Mouse (Mus musculus): ENCODE measurements at regions not wholly inside any gene's neighbourhood (a gene's known extent, or its start where the extent isn't known, plus 50 kb on each side); places are given as distances from the start of the nearest gene placed in this dataset.
A peak's percentile ranks its signal among the peaks of the same experiment; 100 is the strongest.

DNA sequence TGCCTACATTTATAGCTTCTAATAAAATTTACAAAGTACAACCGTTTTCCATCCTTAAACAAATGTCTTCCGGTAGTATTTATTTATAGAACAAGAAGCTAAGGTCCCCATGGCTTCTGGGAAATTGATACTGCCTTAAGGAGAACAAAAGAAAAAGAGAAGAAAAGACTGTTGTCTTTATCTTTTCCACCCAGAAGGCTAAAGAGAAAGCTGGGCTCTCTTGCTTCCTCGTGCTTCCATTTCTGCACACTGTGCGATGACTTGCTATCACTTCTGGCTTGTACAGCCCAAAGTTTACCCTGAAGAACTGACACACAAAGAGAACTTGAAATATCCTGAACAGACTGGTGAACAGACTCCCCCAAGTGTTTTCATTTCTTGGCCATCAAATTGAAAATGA is 157.2 kb downstream of the P2ry1 start:
- no peak overlapping the region for H3K4me2 ChIP-seq (replicated peaks)
- no peaks in the 10 kb centered on the region for H3K9me3 ChIP-seq
- no peak overlapping the region for H3K9ac ChIP-seq (replicated peaks)
- ATAC-seq = no peak
- no peak overlapping the region for H3K27ac ChIP-seq
- WGBS = 81% methylated on average over 4 of the region's 4 CpGs
- no peak overlapping the region for H3K4me3 ChIP-seq (replicated peaks)
- no peaks in the 10 kb centered on the region for H3K36me3 ChIP-seq
- H3K4me1 ChIP-seq (replicated peaks) = no peaks in the 10 kb centered on the region
- no peaks in the 10 kb centered on the region for H3K27me3 ChIP-seq

DNA sequence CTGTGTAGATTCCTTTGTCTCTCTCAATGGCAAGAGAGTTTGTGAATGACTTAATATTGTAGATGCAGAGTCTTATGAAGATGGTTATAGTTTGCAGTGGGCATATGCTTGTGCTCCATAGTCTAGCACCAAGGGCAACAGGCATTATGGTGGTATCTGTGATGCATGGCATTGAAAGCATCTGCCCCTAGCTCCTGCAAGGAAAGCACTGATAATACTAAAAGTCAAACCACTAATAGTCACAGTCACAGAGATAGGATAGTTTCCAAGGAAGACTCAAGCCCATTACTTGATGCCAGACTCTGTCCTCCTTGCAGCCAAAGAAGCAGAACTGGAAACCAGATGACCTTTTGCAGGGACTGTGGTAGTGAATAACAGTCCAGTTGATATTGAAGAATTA is 158.8 kb downstream of the P2ry1 start:
- no peaks in the 10 kb centered on the region for H3K9me3 ChIP-seq
- no peak overlapping the region for H3K4me3 ChIP-seq (replicated peaks)
- no peak overlapping the region for H3K4me2 ChIP-seq (replicated peaks)
- H3K4me1 ChIP-seq (replicated peaks) = no peaks in the 10 kb centered on the region
- no peaks in the 10 kb centered on the region for H3K36me3 ChIP-seq
- no peaks in the 10 kb centered on the region for H3K27me3 ChIP-seq
- no peak for ATAC-seq
- no peak overlapping the region for H3K9ac ChIP-seq (replicated peaks)
- no peak overlapping the region for H3K27ac ChIP-seq

DNA sequence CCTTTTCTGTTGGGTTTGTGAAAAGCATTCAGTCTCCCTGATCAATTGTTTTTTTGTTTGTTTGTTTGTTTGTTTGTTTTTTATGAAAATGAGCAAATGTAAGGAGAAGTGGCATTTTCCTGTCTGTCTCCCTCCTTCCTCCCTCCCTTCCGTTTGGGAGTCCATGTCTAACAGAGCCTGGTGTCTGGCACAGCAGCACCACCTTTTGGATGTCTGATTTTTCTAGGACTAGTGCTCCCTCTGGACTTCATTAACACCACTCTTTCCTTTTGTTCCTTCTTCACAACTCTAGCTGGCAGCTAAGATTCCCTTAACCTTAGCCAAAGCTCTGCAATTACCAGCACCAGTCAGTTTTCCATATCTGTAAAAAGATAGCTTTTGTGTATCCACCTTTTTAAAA is 175.6 kb upstream of the Rap2b start:
- Histone ChIP-seq H3K4me2 (replicated peaks) (no peak overlapping the region), H3K9ac (replicated peaks) (no peak overlapping the region), H3K4me3 (replicated peaks) (no peak overlapping the region), H3K27me3 (no peaks in the 10 kb centered on the region), H3K27ac (no peak overlapping the region), H3K36me3 (no peaks in the 10 kb centered on the region), H3K9me3 (no peaks in the 10 kb centered on the region), H3K4me1 (replicated peaks) (no peaks in the 10 kb centered on the region)
- WGBS = 19% methylated on average over 1 of the region's 1 CpGs
- no peak for ATAC-seq

DNA sequence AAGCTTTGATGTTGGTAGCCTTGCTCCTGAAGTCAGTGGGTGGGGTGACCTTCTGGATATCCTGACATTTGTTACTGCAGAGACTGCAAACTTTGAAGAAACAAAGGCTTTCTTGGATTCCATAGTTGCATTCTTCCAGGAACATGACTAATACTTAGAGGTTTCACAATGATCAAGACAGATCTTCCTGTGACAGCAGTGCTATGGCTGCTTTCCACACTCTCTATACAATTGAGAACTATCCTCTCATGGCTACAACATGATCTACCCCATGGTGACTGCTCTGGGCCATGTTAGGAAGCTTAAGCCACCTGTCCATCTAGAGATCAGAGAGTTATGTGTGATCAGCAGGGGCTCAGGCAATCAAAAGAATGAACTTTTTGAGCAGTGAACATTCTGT is 172.8 kb upstream of the Rap2b start:
- H3K4me1 ChIP-seq (replicated peaks) = no peaks in the 10 kb centered on the region
- H3K27me3 ChIP-seq = no peaks in the 10 kb centered on the region
- H3K4me2 ChIP-seq (replicated peaks) = no peak overlapping the region
- H3K27ac ChIP-seq = no peak overlapping the region
- no peaks in the 10 kb centered on the region for H3K36me3 ChIP-seq
- H3K9me3 ChIP-seq = no peaks in the 10 kb centered on the region
- no peak for ATAC-seq
- H3K9ac ChIP-seq (replicated peaks) = no peak overlapping the region
- no peak overlapping the region for H3K4me3 ChIP-seq (replicated peaks)

DNA sequence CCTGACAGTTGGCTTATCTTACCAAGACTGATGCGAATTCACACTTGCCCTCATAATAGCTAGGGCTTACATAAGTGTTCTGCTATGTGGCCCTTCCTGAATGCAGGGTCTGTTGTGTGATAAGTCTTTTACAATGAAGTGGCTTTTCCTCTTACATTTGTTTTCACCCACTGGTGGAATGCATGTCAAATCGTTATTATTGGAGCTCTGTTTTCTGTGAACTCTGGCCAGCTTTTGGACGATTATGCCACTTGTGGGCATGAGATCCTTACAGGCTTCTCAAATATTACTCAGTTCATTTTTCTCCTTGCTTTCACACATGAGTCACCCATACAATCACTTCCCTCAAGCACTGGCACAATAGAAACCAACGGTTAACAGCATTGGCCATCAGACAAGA is 144.9 kb upstream of the Rap2b start:
- no peak overlapping the region for H3K4me2 ChIP-seq (replicated peaks)
- ATAC-seq = no peak
- H3K27me3 ChIP-seq = no peaks in the 10 kb centered on the region
- no peak overlapping the region for H3K9ac ChIP-seq (replicated peaks)
- no peak overlapping the region for H3K27ac ChIP-seq
- H3K4me3 ChIP-seq (replicated peaks) = no peak overlapping the region
- H3K4me1 ChIP-seq (replicated peaks) = no peaks in the 10 kb centered on the region
- 70% methylated on average over 4 of the region's 4 CpGs for WGBS
- no peaks in the 10 kb centered on the region for H3K9me3 ChIP-seq
- no peaks in the 10 kb centered on the region for H3K36me3 ChIP-seq

DNA sequence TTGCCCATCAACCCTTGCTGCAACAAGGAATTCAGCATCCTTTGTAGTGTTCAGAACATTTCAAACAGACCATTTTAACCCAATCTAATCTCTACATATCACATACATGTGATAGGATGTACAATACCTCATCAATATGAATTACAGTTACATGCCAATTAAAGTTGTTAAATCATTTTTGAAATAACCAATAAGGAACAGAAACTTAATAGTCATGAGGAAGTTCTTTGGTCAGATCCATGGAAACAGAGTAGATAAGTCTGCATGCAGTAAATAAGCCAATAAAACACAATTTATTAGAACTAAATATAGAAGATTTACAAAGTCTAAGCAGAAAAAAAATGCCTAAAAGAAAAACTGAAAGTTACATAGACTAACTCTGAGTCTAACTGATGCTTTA is 136.9 kb upstream of the Rap2b start:
- no peak for ATAC-seq

DNA sequence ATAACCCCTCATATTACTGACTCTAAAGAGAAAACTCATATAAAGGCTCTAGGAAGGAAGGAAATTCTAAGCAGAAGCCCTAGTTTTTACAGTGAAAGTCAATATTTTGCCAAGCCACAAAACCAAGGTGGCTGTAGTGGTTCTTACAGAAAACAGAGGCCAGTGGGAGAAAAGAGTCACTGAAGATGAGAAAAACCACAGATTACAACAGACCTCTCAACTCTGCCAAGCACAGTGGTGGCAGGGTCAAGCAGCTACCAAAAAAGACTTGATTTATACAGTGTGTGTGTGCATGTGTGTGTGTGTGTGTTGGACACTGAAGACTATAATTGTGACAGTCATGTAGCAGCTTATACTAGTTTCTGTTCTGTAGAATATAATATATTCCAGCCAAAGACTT is 136.4 kb upstream of the Rap2b start:
- Histone ChIP-seq H3K27ac (no peak overlapping the region), H3K4me3 (replicated peaks) (no peak overlapping the region), H3K4me1 (replicated peaks) (no peaks in the 10 kb centered on the region), H3K27me3 (no peaks in the 10 kb centered on the region), H3K9ac (replicated peaks) (no peak overlapping the region), H3K9me3 (no peaks in the 10 kb centered on the region), H3K4me2 (replicated peaks) (no peak overlapping the region), H3K36me3 (no peaks in the 10 kb centered on the region)
- no peak for ATAC-seq

More for the DNA sequence above, 136.9 kb upstream of the Rap2b start:
- no peak overlapping the region for H3K4me3 ChIP-seq (replicated peaks)
- no peaks in the 10 kb centered on the region for H3K9me3 ChIP-seq
- no peak overlapping the region for H3K9ac ChIP-seq (replicated peaks)
- no peak overlapping the region for H3K27ac ChIP-seq
- H3K36me3 ChIP-seq = no peaks in the 10 kb centered on the region
- no peak overlapping the region for H3K4me2 ChIP-seq (replicated peaks)
- no peaks in the 10 kb centered on the region for H3K27me3 ChIP-seq
- H3K4me1 ChIP-seq (replicated peaks) = no peaks in the 10 kb centered on the region

DNA sequence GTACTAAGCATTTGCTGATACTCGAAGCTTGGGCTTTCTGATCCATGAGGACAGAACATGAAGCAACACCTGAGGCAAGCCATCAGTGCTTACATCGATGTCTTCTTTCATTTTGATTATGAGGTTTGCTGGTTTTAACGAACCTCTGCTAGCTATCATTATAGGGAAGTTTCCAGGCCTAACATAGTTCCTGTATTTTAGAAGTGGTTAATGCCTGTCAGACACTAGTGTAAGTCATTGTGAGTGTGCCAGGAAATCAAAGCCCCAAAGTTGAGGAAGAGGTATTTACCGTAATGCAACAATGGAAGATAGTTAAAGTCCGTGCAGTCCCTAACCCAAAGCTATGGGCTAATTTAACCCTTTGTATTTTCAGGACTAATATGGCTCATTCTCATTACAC is 120.1 kb upstream of the Rap2b start:
- ATAC-seq = no peak

DNA sequence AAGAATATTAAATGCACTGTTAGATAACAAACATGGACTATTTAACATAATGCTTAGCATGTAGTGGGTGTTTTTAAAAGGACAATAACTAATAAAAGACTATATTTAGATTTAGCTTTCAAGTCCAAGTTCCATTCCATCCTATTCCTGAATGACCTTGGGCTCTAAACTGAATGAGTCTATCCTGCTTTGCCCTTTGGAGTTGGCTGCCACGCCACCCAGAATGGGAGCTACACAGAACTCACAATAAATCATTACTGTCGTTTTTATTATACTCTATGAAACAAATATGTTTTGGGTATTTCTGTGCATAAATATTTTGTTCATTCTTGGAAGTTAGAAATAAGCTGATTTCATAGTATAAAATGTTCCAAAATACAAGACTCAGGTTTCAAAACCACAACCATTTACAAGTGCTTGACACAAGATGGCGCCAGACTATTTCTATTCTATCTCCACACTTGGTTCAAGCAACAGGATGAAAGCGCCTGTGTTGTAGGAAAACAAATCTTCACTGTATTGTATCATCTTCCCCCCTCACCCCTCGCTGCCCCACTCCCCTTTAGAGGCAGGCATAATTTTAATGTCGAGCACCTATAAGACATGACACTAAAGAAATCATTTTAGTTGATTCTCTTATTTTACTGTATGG is 117.4 kb upstream of the Rap2b start:
- no peaks in the 10 kb centered on the region for H3K27me3 ChIP-seq
- no peaks in the 10 kb centered on the region for H3K9me3 ChIP-seq
- WGBS = 24% methylated on average over 6 of the region's 6 CpGs
- no peak overlapping the region for H3K4me2 ChIP-seq (replicated peaks)
- no peak overlapping the region for H3K27ac ChIP-seq
- no peaks in the 10 kb centered on the region for H3K4me1 ChIP-seq (replicated peaks)
- no peak overlapping the region for H3K9ac ChIP-seq (replicated peaks)
- no peaks in the 10 kb centered on the region for H3K36me3 ChIP-seq
- 0 out of 2 replicates have a peak, but pooled peaks have one; percentile 53 for ATAC-seq
- H3K4me3 ChIP-seq (replicated peaks) = no peak overlapping the region

More for the DNA sequence above, 120.1 kb upstream of the Rap2b start:
- Histone ChIP-seq H3K4me2 (replicated peaks) (no peak overlapping the region), H3K4me1 (replicated peaks) (no peaks in the 10 kb centered on the region), H3K36me3 (no peaks in the 10 kb centered on the region), H3K27ac (no peak overlapping the region), H3K27me3 (no peaks in the 10 kb centered on the region), H3K4me3 (replicated peaks) (no peak overlapping the region), H3K9me3 (no peaks in the 10 kb centered on the region), H3K9ac (replicated peaks) (no peak overlapping the region)
- 90% methylated on average over 5 of the region's 5 CpGs for WGBS

DNA sequence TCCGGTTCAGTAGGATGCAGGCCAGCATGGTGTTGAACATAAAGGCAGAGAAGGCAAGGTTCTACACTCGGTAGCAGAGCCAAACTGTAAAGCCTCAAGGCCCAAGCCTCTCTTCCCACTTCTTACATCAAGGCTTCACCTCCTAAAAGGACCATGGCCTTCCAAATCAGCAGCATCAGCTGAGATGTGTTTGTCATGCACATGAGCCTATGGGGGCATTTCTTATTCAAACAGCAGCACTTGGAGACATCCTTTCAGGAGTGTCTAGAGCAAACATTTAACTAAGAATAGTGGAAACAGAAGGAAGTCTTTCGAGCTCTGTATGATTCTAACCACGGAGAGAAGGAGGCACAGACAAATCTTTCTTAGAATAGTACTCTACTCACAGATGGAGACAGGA is 115.0 kb upstream of the Rap2b start:
- ATAC-seq = no peak
- WGBS = 80% methylated on average over 4 of the region's 4 CpGs
- Histone ChIP-seq H3K4me1 (replicated peaks) (no peaks in the 10 kb centered on the region), H3K9ac (replicated peaks) (no peak overlapping the region), H3K27ac (no peak overlapping the region), H3K36me3 (no peaks in the 10 kb centered on the region), H3K4me3 (replicated peaks) (no peak overlapping the region), H3K9me3 (no peaks in the 10 kb centered on the region), H3K4me2 (replicated peaks) (no peak overlapping the region), H3K27me3 (no peaks in the 10 kb centered on the region)

DNA sequence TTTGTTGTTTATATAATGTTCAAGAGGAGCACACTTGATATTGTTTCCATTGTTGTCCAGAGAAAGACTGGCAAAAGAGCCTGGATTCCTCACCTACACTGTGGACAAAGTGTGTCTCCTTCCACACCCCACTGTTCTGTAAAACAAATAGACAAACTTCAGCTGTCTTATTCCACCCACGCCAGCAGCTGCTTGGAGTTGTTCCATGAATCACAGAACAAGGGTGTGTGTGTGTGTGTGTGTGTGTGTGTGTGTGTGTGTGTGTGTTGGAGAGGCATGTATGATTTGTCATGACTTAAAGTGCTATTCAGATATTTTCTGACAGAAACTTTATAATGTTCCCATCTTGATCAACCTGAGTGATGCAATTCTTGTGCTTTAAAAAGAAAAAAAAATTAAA is 114.1 kb upstream of the Rap2b start:
- no peak overlapping the region for H3K27ac ChIP-seq
- no peak for ATAC-seq
- no peaks in the 10 kb centered on the region for H3K27me3 ChIP-seq
- no peaks in the 10 kb centered on the region for H3K4me1 ChIP-seq (replicated peaks)
- no peaks in the 10 kb centered on the region for H3K9me3 ChIP-seq
- no peak overlapping the region for H3K9ac ChIP-seq (replicated peaks)
- 58% methylated on average over 1 of the region's 1 CpGs for WGBS
- H3K36me3 ChIP-seq = no peaks in the 10 kb centered on the region
- H3K4me3 ChIP-seq (replicated peaks) = no peak overlapping the region
- no peak overlapping the region for H3K4me2 ChIP-seq (replicated peaks)

DNA sequence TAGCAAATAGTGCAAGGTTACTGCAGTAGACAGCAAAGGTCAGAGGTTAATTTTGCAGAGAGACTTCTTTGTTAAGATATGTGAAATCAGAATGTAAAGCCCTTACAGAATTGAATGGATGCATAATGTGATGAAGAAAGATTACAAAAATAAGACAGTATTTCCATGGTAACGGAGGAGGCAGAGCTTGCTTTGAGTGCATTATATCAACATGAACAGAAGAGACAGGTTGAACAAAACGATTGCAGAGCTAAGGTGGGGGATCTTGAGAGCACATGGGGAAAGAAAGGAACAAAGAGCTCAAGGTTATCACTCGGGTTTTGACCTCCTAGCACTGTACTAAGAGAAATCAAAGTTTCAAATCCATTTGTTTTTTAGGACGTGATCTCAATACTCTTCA is 106.2 kb upstream of the Rap2b start:
- 52% methylated on average over 4 of the region's 4 CpGs for WGBS

DNA sequence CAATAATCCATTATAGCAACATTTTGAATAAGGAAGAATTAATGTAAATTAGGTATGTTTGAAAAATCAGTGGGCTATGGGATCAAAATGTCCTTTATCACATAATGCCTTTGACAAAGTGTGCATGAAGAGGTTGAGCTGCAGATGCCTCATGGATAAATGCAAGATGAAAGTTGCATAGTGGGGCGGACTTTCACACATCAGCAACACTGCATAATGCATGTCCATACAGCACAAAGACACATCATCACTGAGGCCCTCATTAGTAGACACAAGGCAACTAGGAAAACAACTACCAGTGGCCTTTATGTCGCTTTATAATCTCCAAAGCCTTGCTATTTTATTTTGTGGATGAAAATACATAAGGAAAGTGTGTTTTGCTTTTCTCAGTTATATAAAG is 105.8 kb upstream of the Rap2b start:
- WGBS = 85% methylated on average over 2 of the region's 2 CpGs
- H3K27me3 ChIP-seq = no peaks in the 10 kb centered on the region
- no peak overlapping the region for H3K4me3 ChIP-seq (replicated peaks)
- no peaks in the 10 kb centered on the region for H3K9me3 ChIP-seq
- ATAC-seq = no peak
- H3K9ac ChIP-seq (replicated peaks) = no peak overlapping the region
- H3K36me3 ChIP-seq = no peaks in the 10 kb centered on the region
- no peaks in the 10 kb centered on the region for H3K4me1 ChIP-seq (replicated peaks)
- no peak overlapping the region for H3K27ac ChIP-seq
- H3K4me2 ChIP-seq (replicated peaks) = no peak overlapping the region

More for the DNA sequence above, 106.2 kb upstream of the Rap2b start:
- Histone ChIP-seq H3K27ac (no peak overlapping the region), H3K27me3 (no peaks in the 10 kb centered on the region), H3K9me3 (no peaks in the 10 kb centered on the region), H3K4me1 (replicated peaks) (no peaks in the 10 kb centered on the region), H3K4me3 (replicated peaks) (no peak overlapping the region), H3K36me3 (no peaks in the 10 kb centered on the region), H3K9ac (replicated peaks) (no peak overlapping the region), H3K4me2 (replicated peaks) (no peak overlapping the region)
- no peak for ATAC-seq

Data from midbrain, embryonic 13.5 days (tissue).